Mouse (Mus musculus): Measurements from ENCODE around the gene Tmem178. TPM values are rescaled to one million over a fixed set of nuclear protein-coding genes. Genes with fewer than 3 reads are reported as not detected.

Tmem178 gene
- polyA plus RNA-seq, 1 experiment from 2014 or later: 30.5 TPM

- no peak for DNase-seq
- Histone ChIP-seq H3K27me3 (ENCODE audit: control insufficient read depth, insufficient read depth, low read length) (no peaks in the 10 kb centered on the region), H3K9ac (replicated peaks; ENCODE audit: low read length) (no peak overlapping the region), H3K4me2 (ENCODE audit: low read length) (no peak overlapping the region), H3K4me3 (replicated peaks; ENCODE audit: low read depth, low read length) (no peak overlapping the region), H3K4me1 (ENCODE audit: control insufficient read depth, insufficient read depth, low read length) (peaks cover 29% of the 10 kb centered on the region), H3K36me3 (ENCODE audit: control insufficient read depth, insufficient read depth, low read length) (no peaks in the 10 kb centered on the region), H3K27ac (replicated peaks; ENCODE audit: low read depth, low read length) (no peak overlapping the region), H3K9me3 (ENCODE audit: control insufficient read depth, low read length) (no peaks in the 10 kb centered on the region)
- ATAC-seq (ENCODE audit: low FRiP score, low TSS enrichment): no peak
- 88% methylated on average over 10 of the region's 10 CpGs for WGBS
These were observed 5.5 kb downstream of the Tmem178 start for GRCm38 (mm10) chr17:80949895-80950294.

DNA sequence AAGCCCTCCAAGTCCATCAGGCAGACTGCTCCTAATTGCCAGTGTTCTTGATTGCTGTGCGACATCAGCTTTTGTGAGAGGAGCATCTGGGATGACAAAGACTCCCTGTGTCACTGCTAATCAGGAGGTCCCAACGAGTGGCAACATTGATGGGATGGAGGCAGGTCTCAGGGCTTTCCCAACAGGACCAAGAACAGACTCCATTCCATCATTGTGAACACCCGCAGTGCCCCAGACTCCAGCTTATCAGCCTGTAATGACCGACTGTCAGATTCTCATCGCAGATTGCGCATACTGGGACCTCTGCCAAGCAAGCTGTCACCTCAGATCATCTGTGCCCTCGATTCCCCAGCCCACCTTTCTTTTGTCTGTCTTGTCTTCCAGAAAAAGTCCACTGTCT lies 7.9 kb downstream of the Tmem178 start:
- Histone ChIP-seq H3K4me1 (ENCODE audit: control insufficient read depth, insufficient read depth, low read length) (peaks cover 14% of the 10 kb centered on the region; the same call in 1 of the 2 replicates), H3K27me3 (ENCODE audit: control insufficient read depth, insufficient read depth, low read length) (no peaks in the 10 kb centered on the region), H3K27ac (replicated peaks; ENCODE audit: low read depth, low read length) (no peak overlapping the region), H3K9me3 (ENCODE audit: control insufficient read depth, low read length) (no peaks in the 10 kb centered on the region), H3K4me2 (ENCODE audit: low read length) (no peak overlapping the region), H3K36me3 (ENCODE audit: control insufficient read depth, insufficient read depth, low read length) (no peaks in the 10 kb centered on the region), H3K9ac (replicated peaks; ENCODE audit: low read length) (no peak overlapping the region), H3K4me3 (replicated peaks; ENCODE audit: low read depth, low read length) (no peak overlapping the region)
- DNase-seq: peak; percentile 36
- 50% methylated on average over 7 of the region's 7 CpGs for WGBS
- ATAC-seq (ENCODE audit: low FRiP score, low TSS enrichment): no peak

DNA sequence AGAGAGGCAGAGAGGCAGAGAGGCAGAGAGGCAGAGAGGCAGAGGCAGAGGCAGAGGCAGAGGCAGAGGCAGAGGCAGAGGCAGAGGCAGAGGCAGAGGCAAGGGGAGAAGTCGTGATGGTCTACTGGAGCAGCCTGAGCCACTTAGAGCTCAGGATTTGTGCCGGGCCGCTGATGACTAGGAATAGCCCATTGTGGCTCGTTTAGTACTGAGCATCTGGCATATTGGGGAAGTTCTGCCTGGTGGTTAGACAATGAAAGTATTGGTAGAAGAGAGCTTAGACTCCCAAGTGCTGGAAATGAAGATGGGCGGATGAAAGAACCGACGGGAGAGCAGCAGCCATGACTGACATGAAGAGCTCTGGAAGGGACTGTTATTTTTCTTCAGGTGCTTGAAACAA lies 11.0 kb downstream of the Tmem178 start:
- H3K4me3 ChIP-seq (replicated peaks; ENCODE audit: low read depth, low read length): no peak overlapping the region
- H3K4me2 ChIP-seq (ENCODE audit: low read length): peak overlapping the region; percentile 10; the same call in 1 of the 2 replicates
- 49% methylated on average over 7 of the region's 7 CpGs for WGBS
- no peaks in the 10 kb centered on the region for H3K27me3 ChIP-seq (ENCODE audit: control insufficient read depth, insufficient read depth, low read length)
- H3K4me1 ChIP-seq (ENCODE audit: control insufficient read depth, insufficient read depth, low read length): peaks cover 12% of the 10 kb centered on the region; the same call in 1 of the 2 replicates
- H3K36me3 ChIP-seq (ENCODE audit: control insufficient read depth, insufficient read depth, low read length): no peaks in the 10 kb centered on the region
- ATAC-seq (ENCODE audit: low FRiP score, low TSS enrichment) (no peak), DNase-seq (no peak)
- no peak overlapping the region for H3K9ac ChIP-seq (replicated peaks; ENCODE audit: low read length)
- H3K27ac ChIP-seq (replicated peaks; ENCODE audit: low read depth, low read length): peak overlapping the region; percentile 20; the same call in 1 of the 2 replicates
- no peaks in the 10 kb centered on the region for H3K9me3 ChIP-seq (ENCODE audit: control insufficient read depth, low read length)

GRCm38 (mm10) chr17:80955998-80956811 lies 11.8 kb downstream of the Tmem178 start:
- 69% methylated on average over 10 of the region's 10 CpGs for WGBS
- Histone ChIP-seq H3K4me1 (ENCODE audit: control insufficient read depth, insufficient read depth, low read length) (peaks cover 12% of the 10 kb centered on the region; the same call in 1 of the 2 replicates), H3K9ac (replicated peaks; ENCODE audit: low read length) (no peak overlapping the region), H3K36me3 (ENCODE audit: control insufficient read depth, insufficient read depth, low read length) (no peaks in the 10 kb centered on the region), H3K27ac (replicated peaks; ENCODE audit: low read depth, low read length) (no peak overlapping the region), H3K4me2 (ENCODE audit: low read length) (0 out of 2 replicates have a peak overlapping the region, but pooled peaks have one; percentile 10), H3K4me3 (replicated peaks; ENCODE audit: low read depth, low read length) (no peak overlapping the region), H3K9me3 (ENCODE audit: control insufficient read depth, low read length) (no peaks in the 10 kb centered on the region), H3K27me3 (ENCODE audit: control insufficient read depth, insufficient read depth, low read length) (no peaks in the 10 kb centered on the region)
- peak; percentile 58; the same call in 1 of the 2 replicates for ATAC-seq (ENCODE audit: low FRiP score, low TSS enrichment)
- DNase-seq: peak; percentile 31

GRCm38 (mm10) chr17:80958332-80958731 lies 13.9 kb downstream of the Tmem178 start:
- no peak overlapping the region for H3K27ac ChIP-seq (replicated peaks; ENCODE audit: low read depth, low read length)
- 75% methylated on average over 6 of the region's 6 CpGs for WGBS
- H3K4me3 ChIP-seq (replicated peaks; ENCODE audit: low read depth, low read length): no peak overlapping the region
- no peaks in the 10 kb centered on the region for H3K27me3 ChIP-seq (ENCODE audit: control insufficient read depth, insufficient read depth, low read length)
- H3K9ac ChIP-seq (replicated peaks; ENCODE audit: low read length): no peak overlapping the region
- peaks cover 3% of the 10 kb centered on the region; the same call in 1 of the 2 replicates for H3K4me1 ChIP-seq (ENCODE audit: control insufficient read depth, insufficient read depth, low read length)
- no peak for ATAC-seq (ENCODE audit: low FRiP score, low TSS enrichment)
- no peaks in the 10 kb centered on the region for H3K9me3 ChIP-seq (ENCODE audit: control insufficient read depth, low read length)
- H3K4me2 ChIP-seq (ENCODE audit: low read length): no peak overlapping the region
- no peaks in the 10 kb centered on the region for H3K36me3 ChIP-seq (ENCODE audit: control insufficient read depth, insufficient read depth, low read length)
- DNase-seq: no peak

DNA sequence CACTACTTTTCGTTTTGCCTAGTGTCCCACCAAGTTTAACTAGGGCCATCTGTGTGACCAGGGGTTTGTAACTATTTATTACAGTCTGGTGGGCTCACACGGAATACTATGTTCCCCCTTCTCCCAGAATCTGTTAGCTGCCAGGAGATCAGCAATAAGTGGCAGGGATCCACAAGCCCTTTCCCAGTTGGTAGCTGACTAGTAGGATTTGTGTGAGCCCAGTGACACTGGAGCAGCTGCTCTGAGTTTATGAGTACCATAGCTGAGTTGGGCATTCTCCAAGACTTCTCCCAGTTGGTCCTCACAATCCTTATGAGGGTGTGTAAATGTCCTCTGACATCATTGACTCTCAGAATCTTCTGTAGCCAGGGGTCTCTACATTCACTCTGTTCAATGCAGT lies 15.4 kb downstream of the Tmem178 start:
- H3K4me3 ChIP-seq (replicated peaks; ENCODE audit: low read depth, low read length): no peak overlapping the region
- ATAC-seq (ENCODE audit: low FRiP score, low TSS enrichment): no peak
- no peak overlapping the region for H3K27ac ChIP-seq (replicated peaks; ENCODE audit: low read depth, low read length)
- no peak overlapping the region for H3K4me2 ChIP-seq (ENCODE audit: low read length)
- no peaks in the 10 kb centered on the region for H3K27me3 ChIP-seq (ENCODE audit: control insufficient read depth, insufficient read depth, low read length)
- H3K36me3 ChIP-seq (ENCODE audit: control insufficient read depth, insufficient read depth, low read length): no peaks in the 10 kb centered on the region
- 0 out of 2 replicates have a peak, but pooled peaks cover 3% of the 10 kb centered on the region for H3K4me1 ChIP-seq (ENCODE audit: control insufficient read depth, insufficient read depth, low read length)
- H3K9me3 ChIP-seq (ENCODE audit: control insufficient read depth, low read length): no peaks in the 10 kb centered on the region
- no peak overlapping the region for H3K9ac ChIP-seq (replicated peaks; ENCODE audit: low read length)
- WGBS: 69% methylated on average over 2 of the region's 2 CpGs
- DNase-seq: no peak

DNA sequence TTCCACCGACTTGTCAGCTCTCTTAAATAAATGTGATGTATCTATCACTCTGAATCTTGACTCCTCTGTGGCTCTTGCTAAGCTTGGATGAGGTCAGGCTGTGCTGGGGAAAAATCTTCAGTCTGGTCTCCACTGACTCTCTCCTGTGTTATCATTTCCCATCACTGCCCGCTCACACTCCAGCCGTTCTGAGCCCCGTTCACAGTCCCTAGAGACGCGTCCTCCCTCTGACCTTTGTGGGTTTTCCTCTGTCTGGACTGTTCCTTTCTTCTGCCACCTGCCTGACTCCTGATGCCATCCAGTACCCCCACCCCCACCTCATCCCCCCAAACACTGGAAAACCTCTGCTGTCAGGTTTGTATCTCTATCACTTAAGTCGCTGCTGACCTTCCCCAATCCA lies 23.0 kb downstream of the Tmem178 start:
- no peak overlapping the region for H3K9ac ChIP-seq (replicated peaks; ENCODE audit: low read length)
- H3K9me3 ChIP-seq (ENCODE audit: control insufficient read depth, low read length): no peaks in the 10 kb centered on the region
- 44% methylated on average over 7 of the region's 7 CpGs for WGBS
- DNase-seq (no peak), ATAC-seq (ENCODE audit: low FRiP score, low TSS enrichment) (no peak)
- H3K4me2 ChIP-seq (ENCODE audit: low read length): no peak overlapping the region
- H3K4me1 ChIP-seq (ENCODE audit: control insufficient read depth, insufficient read depth, low read length): peaks cover 30% of the 10 kb centered on the region
- H3K36me3 ChIP-seq (ENCODE audit: control insufficient read depth, insufficient read depth, low read length): no peaks in the 10 kb centered on the region
- peak overlapping the region; percentile 49; the same call in 1 of the 2 replicates for H3K27ac ChIP-seq (replicated peaks; ENCODE audit: low read depth, low read length)
- no peak overlapping the region for H3K4me3 ChIP-seq (replicated peaks; ENCODE audit: low read depth, low read length)
- no peaks in the 10 kb centered on the region for H3K27me3 ChIP-seq (ENCODE audit: control insufficient read depth, insufficient read depth, low read length)

DNA sequence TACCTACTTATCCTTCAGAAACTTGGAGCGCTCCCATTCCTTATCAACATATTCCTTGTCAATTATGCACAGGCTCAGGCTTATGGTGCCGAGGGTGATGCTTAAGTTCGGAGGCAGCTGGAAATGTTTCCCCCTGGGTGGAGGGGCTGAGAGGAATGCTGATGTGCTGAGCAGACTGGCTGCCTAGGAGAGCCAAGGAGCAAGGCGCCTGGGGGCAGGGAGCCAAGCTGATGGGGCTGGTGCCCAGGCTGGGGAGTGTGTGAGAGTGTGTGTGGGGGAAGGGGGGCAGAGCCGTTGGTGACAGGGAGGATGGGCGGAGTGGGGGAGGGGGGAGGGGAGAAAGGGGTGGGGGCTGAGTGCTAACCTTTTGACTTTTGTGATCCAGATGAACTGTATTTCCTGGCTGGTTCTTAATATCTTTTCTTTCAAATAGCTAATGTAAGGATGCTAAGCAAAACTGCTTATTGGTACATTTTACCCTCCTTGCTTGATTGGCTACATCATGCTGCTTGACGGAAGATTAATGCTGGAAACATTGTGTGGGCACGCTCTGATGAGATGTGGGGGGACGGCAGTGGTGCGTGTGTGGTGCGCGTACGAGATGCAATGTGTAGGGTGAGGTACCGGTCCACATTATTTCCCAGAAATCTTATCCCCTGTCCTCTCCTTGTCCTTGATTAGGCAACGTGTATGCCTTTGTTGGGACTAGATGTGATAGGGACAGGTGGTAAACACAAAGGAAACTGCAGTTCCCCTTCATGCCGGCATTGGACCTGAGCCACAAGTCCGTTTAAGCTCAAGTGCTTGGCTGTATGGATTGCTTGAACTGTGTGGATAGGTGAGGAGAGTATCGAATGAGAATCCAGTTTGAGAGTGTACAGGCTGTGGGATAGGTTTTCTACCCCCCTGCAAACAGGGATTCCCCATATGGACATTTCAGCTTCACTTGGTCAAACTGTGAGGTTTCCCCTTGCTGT lies 25.5 kb downstream of the Tmem178 start:
- 38% methylated on average over 18 of the region's 18 CpGs for WGBS
- H3K9ac ChIP-seq (replicated peaks; ENCODE audit: low read length): no peak overlapping the region

More for the DNA sequence above, 25.5 kb downstream of the Tmem178 start:
- DNase-seq (peak; percentile 87), ATAC-seq (ENCODE audit: low FRiP score, low TSS enrichment) (peak; percentile 92)
- Histone ChIP-seq H3K4me3 (replicated peaks; ENCODE audit: low read depth, low read length) (no peak overlapping the region), H3K4me2 (ENCODE audit: low read length) (peak overlapping the region; percentile 33), H3K4me1 (ENCODE audit: control insufficient read depth, insufficient read depth, low read length) (peaks cover 30% of the 10 kb centered on the region), H3K36me3 (ENCODE audit: control insufficient read depth, insufficient read depth, low read length) (no peaks in the 10 kb centered on the region), H3K27me3 (ENCODE audit: control insufficient read depth, insufficient read depth, low read length) (no peaks in the 10 kb centered on the region), H3K27ac (replicated peaks; ENCODE audit: low read depth, low read length) (peak overlapping the region; percentile 33), H3K9me3 (ENCODE audit: control insufficient read depth, low read length) (no peaks in the 10 kb centered on the region)
